Mouse (Mus musculus): Measurements from ENCODE around the gene 4930522L14Rik. TPM values are rescaled to one million over a fixed set of nuclear protein-coding genes. Genes with fewer than 3 reads are reported as not detected.
A peak's percentile ranks its signal among the peaks of the same experiment; 100 is the strongest.
"Not testable (repeated sequence)": the region's sequence is repeated elsewhere in the genome, so short reads cannot be mapped to it uniquely, and the experiment has no call there.

4930522L14Rik gene
- polyA plus RNA-seq (2015; fragmentation: Nextera tagmentation; extraction: Ambion mirVana) = 11.0 and 12.7 TPM in 2 replicates

DNA sequence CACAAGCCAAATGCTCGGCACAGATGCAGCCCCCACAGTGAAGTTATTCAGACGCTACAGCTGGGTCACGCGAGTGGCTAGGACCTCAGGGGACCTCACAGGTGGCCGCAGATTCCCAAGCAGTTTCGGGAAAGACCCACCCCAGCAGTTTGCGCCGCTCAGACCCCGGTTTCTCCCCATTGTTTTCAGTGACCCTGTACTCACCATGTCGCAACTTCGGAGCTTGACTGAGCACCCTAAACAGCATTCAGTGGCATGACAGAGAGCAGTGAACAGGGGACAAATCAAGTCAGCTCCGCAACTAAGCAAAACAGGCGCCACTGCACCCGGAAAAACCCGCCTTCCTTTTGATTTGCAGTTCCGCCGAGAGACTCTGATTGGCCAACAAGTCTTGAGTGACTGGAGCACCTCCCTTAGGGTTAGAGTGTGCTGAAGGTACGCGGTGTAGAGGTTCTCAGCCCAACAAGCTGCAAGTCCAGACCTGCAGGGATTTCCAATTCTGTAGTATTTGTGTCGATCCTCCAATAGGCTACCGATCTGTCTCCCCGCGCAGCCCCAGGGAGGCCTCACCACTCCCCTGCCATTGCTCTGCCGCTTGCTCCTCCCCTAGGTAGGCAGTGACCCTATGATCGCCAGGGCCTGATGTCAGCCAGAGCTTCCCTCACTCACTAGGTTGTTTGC, at the start of gene 4930522L14Rik:
TSS of gene 4930522L14Rik (minus strand) at position 496 of the 681 bp plus-strand sequence.
- not testable (repeated sequence) for H3K27me3 ChIP-seq, H3K36me3 ChIP-seq, H3K4me1 ChIP-seq, H3K9me3 ChIP-seq
- peak; percentile 94 for ATAC-seq (ENCODE audit: borderline replicate concordance, extremely low read depth, low FRiP score, low TSS enrichment)
- Histone ChIP-seq H3K4me3 (peak within 1 kb of the TSS; percentile 63), H3K9ac (peak within 1 kb of the TSS; percentile 56), H3K4me2 (peak within 1 kb of the TSS; percentile 55), H3K27ac (peak within 1 kb of the TSS; percentile 69)
- under 1% methylated on average over 25 of the region's 25 CpGs for WGBS

DNA sequence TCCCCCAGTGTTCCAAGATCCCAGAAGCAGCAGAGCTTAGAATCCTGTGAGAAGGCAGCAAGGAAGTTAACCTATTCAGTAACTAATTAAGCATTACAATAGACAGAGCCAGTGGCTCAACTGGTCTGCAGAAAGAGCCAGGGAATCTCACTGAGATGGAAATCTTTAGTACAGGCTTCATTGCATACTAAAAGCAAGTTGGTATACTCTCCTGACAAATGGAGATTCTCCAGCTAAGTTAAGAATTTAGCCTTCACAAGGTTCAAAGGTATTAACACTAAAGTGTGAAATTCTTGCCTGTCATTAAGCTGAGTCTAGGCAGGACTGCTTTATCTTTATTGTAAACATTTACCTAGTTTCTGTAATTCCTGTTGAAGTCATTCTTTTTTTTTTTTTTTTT, 49.8 kb upstream of the 4930522L14Rik start:
- not testable (repeated sequence) for H3K9ac ChIP-seq; H3K36me3 ChIP-seq; H3K4me1 ChIP-seq; H3K27me3 ChIP-seq; H3K4me2 ChIP-seq; H3K27ac ChIP-seq; H3K9me3 ChIP-seq; ATAC-seq (ENCODE audit: borderline replicate concordance, extremely low read depth, low FRiP score, low TSS enrichment); H3K4me3 ChIP-seq

DNA sequence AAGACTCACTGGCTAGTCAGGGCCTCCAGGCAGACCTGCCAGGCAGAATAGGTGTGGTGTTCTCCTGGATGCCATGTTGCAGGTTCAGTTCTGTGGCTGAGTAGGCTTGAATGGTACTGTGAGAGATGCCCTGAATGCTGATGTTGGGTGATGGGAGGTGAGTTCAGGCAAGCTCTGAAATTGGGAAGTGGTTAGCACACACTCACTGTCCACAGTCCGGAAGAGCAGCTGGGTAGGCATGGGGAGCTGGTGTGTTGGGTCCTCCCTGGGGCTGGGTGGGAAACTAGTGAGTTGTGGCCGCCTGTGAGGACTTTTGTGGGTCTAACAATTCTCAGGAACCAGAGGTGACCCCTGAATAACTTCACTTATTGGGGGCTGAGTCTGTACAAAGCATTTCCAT, 48.3 kb upstream of the 4930522L14Rik start:
- H3K36me3 ChIP-seq; H3K4me1 ChIP-seq; H3K9ac ChIP-seq; H3K9me3 ChIP-seq; H3K4me3 ChIP-seq; H3K27me3 ChIP-seq; ATAC-seq (ENCODE audit: borderline replicate concordance, extremely low read depth, low FRiP score, low TSS enrichment); H3K4me2 ChIP-seq; H3K27ac ChIP-seq: not testable (repeated sequence)
- 37% methylated on average over 2 of the region's 2 CpGs for WGBS

DNA sequence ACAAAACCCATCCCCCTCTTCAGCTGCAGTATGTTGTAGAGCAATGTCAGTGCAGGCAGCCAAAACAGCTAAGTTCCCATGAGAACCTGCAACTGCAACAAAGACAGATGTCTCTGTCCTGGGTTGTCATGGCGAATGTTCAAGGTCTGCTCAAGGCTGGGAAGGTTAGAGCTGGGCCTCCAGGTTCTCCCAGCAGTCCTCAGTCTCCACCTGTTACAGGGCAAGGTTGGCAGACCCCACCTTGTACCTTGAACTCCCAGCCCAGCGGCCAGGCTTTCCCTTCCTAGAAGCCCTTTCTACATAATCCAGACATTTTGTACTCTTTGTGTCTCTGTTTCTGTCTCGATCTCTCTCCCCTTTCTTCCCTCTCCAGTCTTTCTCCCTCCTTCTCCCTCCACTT, 45.3 kb upstream of the 4930522L14Rik start:
- not testable (repeated sequence) for H3K4me1 ChIP-seq; ATAC-seq (ENCODE audit: borderline replicate concordance, extremely low read depth, low FRiP score, low TSS enrichment); H3K27me3 ChIP-seq; H3K4me3 ChIP-seq; H3K36me3 ChIP-seq; H3K27ac ChIP-seq; H3K9me3 ChIP-seq; H3K9ac ChIP-seq; H3K4me2 ChIP-seq
- 89% methylated on average over 3 of the region's 3 CpGs for WGBS

DNA sequence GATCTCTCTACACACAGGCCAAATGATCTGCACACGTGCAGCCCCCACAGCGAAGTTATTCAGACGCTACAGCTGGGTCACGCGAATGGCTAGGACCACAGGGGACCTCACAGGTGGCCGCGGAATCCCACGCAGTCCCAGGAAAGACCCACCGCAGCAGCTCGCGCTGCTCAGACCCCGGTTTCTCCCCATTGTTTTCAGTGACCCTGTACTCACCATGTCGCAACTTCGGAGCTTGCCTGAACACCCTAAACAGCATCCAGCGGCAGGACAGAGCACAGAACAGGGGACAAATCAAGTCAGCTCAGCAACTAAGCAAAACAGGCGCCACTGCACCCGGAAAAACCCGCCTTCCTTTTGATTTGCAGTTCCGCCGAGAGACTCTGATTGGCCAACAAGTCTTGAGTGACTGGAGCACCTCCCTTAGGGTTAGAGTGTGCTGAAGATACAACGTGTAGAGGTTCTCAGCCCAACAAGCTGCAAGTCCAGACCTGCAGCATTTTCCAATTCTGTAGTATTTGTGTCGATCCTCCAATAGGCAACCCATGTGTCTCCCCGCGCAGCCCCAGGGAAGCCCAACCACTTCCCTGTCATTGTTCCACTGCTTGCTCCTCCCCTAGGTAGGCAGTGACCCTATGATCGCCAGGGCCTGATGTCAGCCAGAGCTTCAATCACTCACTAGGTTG, 44.4 kb upstream of the 4930522L14Rik start:
- 2% methylated on average over 25 of the region's 25 CpGs for WGBS
- ATAC-seq (ENCODE audit: borderline replicate concordance, extremely low read depth, low FRiP score, low TSS enrichment) = peak; percentile 94

DNA sequence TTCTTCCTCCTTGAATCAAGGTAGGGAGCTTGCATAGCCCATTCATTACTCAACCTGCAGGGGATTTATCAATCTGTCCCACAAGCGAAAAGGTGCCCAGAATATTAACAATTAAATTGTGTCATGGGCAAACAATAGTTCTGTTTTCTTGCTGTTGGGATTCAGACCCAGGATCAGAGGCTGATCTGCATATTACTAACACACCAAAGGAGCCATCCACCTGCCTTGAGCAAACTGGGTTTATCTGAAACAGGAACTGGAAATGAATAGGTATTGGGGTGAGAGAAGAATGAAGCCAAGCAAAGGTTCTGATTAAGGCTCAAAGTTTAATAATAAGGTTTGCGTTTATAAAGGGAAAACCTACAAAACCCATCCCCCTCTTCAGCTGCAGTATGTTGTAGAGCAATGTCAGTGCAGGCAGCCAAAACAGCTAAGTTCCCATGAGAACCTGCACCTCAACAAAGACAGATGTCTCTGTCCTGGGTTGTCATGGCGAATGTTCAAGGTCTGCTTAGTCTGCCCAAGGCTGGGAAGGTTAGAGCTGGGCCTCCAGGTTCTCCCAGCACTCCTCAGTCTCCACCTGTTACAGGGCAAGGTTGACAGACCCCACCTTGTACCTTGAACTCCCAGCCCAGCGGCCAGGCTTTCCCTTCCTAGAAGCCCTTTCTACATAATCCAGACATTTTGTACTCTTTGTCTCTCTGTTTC, 541 bp upstream of the 4930522L14Rik start:
- ATAC-seq (ENCODE audit: borderline replicate concordance, extremely low read depth, low FRiP score, low TSS enrichment); H3K9ac ChIP-seq: not testable (repeated sequence)

More for the DNA sequence above, 44.4 kb upstream of the 4930522L14Rik start:
- Histone ChIP-seq H3K4me2 (peak overlapping the region; percentile 64), H3K9ac (peak overlapping the region; percentile 66), H3K4me3 (peak overlapping the region; percentile 61), H3K27ac (peak overlapping the region; percentile 67)
- H3K36me3 ChIP-seq, H3K4me1 ChIP-seq, H3K9me3 ChIP-seq, H3K27me3 ChIP-seq: not testable (repeated sequence)

DNA sequence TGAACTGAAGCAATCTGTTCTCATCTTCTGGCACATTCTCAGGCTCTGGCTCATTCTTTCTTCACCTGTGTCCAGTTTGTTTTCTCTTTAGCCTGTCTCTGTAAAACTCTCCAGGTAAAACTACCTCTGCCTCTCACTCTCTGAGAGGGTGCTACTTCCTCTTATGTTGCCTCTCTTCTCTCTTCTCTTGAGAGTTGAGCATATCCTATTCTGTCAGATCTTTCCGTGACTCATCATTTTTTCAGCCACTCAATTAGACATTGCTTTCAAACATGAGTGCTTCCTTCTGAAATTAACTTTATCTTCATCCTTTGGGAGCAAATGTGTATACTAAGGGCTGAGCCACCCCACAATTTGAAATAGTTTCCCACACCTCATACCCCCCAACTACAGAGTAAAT, 6.6 kb downstream of the 4930522L14Rik start:
- H3K27me3 ChIP-seq; H3K4me3 ChIP-seq; H3K9ac ChIP-seq; H3K9me3 ChIP-seq; ATAC-seq (ENCODE audit: borderline replicate concordance, extremely low read depth, low FRiP score, low TSS enrichment); H3K4me1 ChIP-seq; H3K4me2 ChIP-seq; H3K36me3 ChIP-seq; H3K27ac ChIP-seq: not testable (repeated sequence)
- whole genome bisulfite sequencing = 89% methylated on average over 1 of the region's 1 CpGs

More for the DNA sequence above, 541 bp upstream of the 4930522L14Rik start:
- H3K27me3 ChIP-seq, H3K27ac ChIP-seq, H3K4me1 ChIP-seq, H3K36me3 ChIP-seq, H3K9me3 ChIP-seq: not testable (repeated sequence)
- peak overlapping the region; percentile 55 for H3K4me2 ChIP-seq
- 60% methylated on average over 4 of the region's 4 CpGs for WGBS
- H3K4me3 ChIP-seq = peak overlapping the region; percentile 63

DNA sequence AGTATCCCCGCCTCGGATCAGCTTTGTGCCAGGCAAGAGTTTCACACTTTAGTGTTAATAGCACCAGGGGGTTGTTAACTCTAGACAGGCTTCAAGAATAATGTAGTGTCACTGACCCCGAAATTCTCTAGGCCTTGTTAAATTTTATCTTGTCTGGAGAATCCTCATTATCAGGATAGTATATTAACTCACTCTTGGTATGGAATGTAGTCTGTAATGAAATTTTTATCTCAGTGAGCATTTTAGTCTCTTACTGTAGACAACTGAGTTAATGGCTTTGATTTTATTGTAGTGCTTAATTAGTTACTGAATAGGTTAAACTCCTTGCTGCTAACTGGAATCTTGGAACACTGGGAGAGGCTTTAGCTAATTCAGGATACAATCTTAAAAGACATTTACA, 34.3 kb downstream of the 4930522L14Rik start:
- 45% methylated on average over 3 of the region's 3 CpGs for WGBS
- not testable (repeated sequence) for H3K27ac ChIP-seq; H3K4me1 ChIP-seq; H3K36me3 ChIP-seq; H3K27me3 ChIP-seq; H3K4me3 ChIP-seq; H3K4me2 ChIP-seq; H3K9ac ChIP-seq; ATAC-seq (ENCODE audit: borderline replicate concordance, extremely low read depth, low FRiP score, low TSS enrichment); H3K9me3 ChIP-seq

DNA sequence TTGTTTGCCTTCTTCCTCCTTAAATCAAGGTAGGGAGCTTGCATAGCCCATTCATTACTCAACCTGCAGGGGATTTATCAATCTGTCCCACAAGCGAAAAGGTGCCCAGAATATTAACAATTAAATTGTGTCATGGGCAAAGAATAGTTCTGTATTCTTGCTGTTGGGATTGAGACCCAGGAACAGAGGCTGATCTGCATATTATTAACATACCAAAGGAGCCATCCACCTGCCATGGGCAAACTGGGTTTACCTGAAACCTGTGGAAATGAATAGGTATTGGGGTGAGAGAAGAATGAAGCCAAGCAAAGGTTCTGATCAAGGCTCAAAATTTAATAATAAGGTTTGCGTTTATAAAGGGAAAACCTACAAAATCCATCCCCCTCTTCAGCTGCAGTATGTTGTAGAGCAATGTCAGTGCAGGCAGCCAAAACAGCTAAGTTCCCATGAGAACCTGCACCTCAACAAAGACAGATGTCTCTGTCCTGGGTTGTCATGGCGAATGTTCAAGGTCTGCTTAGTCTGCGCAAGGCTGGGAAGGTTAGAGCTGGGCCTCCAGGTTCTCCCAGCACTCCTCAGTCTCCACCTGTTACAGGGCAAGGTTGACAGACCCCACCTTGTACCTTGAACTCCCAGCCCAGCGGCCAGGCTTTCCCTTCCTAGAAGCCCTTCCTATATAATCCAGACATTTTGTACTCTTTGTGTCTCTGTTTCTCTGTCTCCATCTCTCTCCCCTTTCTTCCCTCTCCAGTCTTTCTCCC, 60.3 kb downstream of the 4930522L14Rik start:
- Histone ChIP-seq H3K4me2 (peak overlapping the region; percentile 74), H3K9ac (peak overlapping the region; percentile 29; the same call in 1 of the 2 replicates), H3K27ac (0 out of 2 replicates have a peak overlapping the region, but pooled peaks have one; percentile 29), H3K4me3 (peak overlapping the region; percentile 60)
- H3K27me3 ChIP-seq; ATAC-seq (ENCODE audit: borderline replicate concordance, extremely low read depth, low FRiP score, low TSS enrichment); H3K9me3 ChIP-seq; H3K36me3 ChIP-seq; H3K4me1 ChIP-seq: not testable (repeated sequence)
- 55% methylated on average over 5 of the region's 5 CpGs for WGBS

DNA sequence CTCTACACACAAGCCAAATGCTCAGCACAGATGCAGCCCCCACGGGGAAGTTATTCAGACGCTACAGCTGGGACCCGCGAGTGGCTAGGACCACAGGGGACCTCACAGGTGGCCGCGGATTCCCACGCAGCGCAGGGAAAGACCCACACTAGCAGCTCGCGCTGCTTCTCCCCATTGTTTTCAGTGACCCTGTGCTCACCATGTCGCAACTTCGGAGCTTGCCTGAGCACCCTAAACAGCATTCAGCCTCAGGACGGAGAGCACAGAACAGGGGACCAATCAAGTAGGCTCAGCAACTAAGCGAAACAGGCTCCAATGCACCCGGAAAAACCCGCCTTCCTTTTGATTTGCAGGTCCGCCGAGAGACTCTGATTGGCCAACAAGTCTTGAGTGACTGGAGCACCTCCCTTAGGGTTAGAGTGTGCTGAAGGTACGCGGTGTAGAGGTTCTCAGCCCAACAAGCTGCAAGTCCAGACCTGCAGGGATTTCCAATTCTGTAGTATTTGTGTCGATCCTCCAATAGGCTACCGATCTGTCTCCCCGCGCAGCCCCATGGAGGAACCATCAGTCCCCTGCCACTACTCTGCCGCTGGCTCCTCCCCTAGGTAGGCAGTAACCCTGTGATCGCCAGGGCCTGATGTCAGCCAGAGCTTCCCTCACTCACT, 61.0 kb downstream of the 4930522L14Rik start, which contains the start of gene 5430403G16Rik:
TSS of gene 5430403G16Rik (minus strand) at position 505 of the 665 bp plus-strand sequence.
- H3K27me3 ChIP-seq, H3K4me1 ChIP-seq, H3K36me3 ChIP-seq, H3K9me3 ChIP-seq: not testable (repeated sequence)
- WGBS = under 1% methylated on average over 26 of the region's 26 CpGs
- H3K9ac ChIP-seq = peak within 1 kb of the TSS; percentile 64
- ATAC-seq (ENCODE audit: borderline replicate concordance, extremely low read depth, low FRiP score, low TSS enrichment) = peak; percentile 98
- H3K4me3 ChIP-seq = peak within 1 kb of the TSS; percentile 60
- peak within 1 kb of the TSS; percentile 75 for H3K27ac ChIP-seq
- peak within 1 kb of the TSS; percentile 74 for H3K4me2 ChIP-seq
